Mouse (Mus musculus) megakaryocyte, embryonic 14.5 days (primary cell): Measurements from ENCODE around the gene Ick.

Experiments
- FLI1 ChIP-seq: IDR thresholded peaks from 2 replicates; pipeline ENCODE4 v1.6.1; 2012; ENCODE audit warnings: low read length, inconsistent platforms, mixed read lengths
- GATA1 ChIP-seq: IDR thresholded peaks from 3 replicates; pipeline ENCODE4 v1.6.1; 2012; ENCODE audit warnings: mixed read lengths, low read length, inconsistent platforms, borderline replicate concordance

GRCm38 (mm10) chr9:78103965-78104560, 4.9 kb upstream of the Ick start:
- TF ChIP-seq GATA1 (no peak), FLI1 (no peak)
